Mouse (Mus musculus) bone marrow, adult 2 months (tissue): ENCODE results near the gene Trim23.

Experiments used
- CTCF ChIP-seq: fragments of 200-500 bp; IDR thresholded peaks from 2 replicates; pipeline ENCODE4 v1.5.1; 2011; ENCODE audit warnings: low read length, control low read depth; ENCODE audit not compliant: control insufficient read depth, insufficient read depth
- POLR2A ChIP-seq: fragments of 200-500 bp; IDR thresholded peaks from 2 replicates; pipeline ENCODE4 v1.6.1; 2011; ENCODE audit warnings: low read depth, mild to moderate bottlenecking, control low read depth, low read length, borderline replicate concordance; ENCODE audit not compliant: control insufficient read depth

- TF ChIP-seq CTCF (no peak), POLR2A (no peak)
Measured at GRCm38 (mm10) chr13:104229181-104229580, 50.6 kb downstream of the Trim23 start.
